Mouse (Mus musculus) stomach, postnatal 0 days (tissue): ENCODE data around the gene Rtl10. TPM values are rescaled to one million over a fixed set of nuclear protein-coding genes. Genes with fewer than 3 reads are reported as not detected.

Experiments
- ATAC-seq: fragments of 200-750 bp; cut with Nextera tagmentation; 2 replicates; pipeline ENCODE4 v1.8.0; 2017; ENCODE audit not compliant: low FRiP score, low TSS enrichment
- DNase-seq: peaks from one replicate; pipeline ENCODE4 v3.0.0-alpha.2; 2016; ENCODE audit warnings: low spot score
- H3K27ac ChIP-seq: fragments of 300-500 bp; sonication (generic); replicated peaks from 2 replicates; pipeline ENCODE4 v1.5.1; 2014; ENCODE audit warnings: mild to moderate bottlenecking, control low read depth
- H3K27me3 ChIP-seq: fragments of 300-500 bp; sonication (generic); 2 replicates; pipeline ENCODE4 v1.6.1; 2014; ENCODE audit warnings: low read length; ENCODE audit not compliant: control insufficient read depth, insufficient read depth
- H3K36me3 ChIP-seq: fragments of 300-500 bp; sonication (generic); 2 replicates; pipeline ENCODE4 v1.6.1; 2014; ENCODE audit warnings: low read length, mixed read lengths; ENCODE audit not compliant: control insufficient read depth, insufficient read depth
- H3K4me1 ChIP-seq: fragments of 300-500 bp; sonication (generic); replicated peaks from 2 replicates; pipeline ENCODE4 v1.6.1; 2014; ENCODE audit warnings: antibody characterized with exemption; ENCODE audit not compliant: control insufficient read depth, insufficient read depth
- H3K4me2 ChIP-seq: fragments of 300-500 bp; sonication (generic); replicated peaks from 2 replicates; pipeline ENCODE4 v1.6.1; 2014; ENCODE audit warnings: low read depth, mild to moderate bottlenecking, control low read depth, moderate library complexity
- H3K4me3 ChIP-seq: fragments of 300-500 bp; sonication (generic); 2 replicates; pipeline ENCODE4 v1.5.1; 2014; ENCODE audit warnings: low read depth, low read length, control low read depth
- H3K9ac ChIP-seq: fragments of 300-500 bp; sonication (generic); 2 replicates; pipeline ENCODE4 v1.6.1; 2014; ENCODE audit warnings: mild to moderate bottlenecking, low read length, control low read depth, mixed read lengths
- H3K9me3 ChIP-seq: fragments of 300-500 bp; sonication (generic); 2 replicates; pipeline ENCODE4 v1.6.1; 2016; ENCODE audit warnings: low read length; ENCODE audit not compliant: control insufficient read depth
- CTCF ChIP-seq: IDR thresholded peaks from 2 replicates; pipeline ENCODE4 v1.5.1; 2016; ENCODE audit warnings: antibody characterized with exemption, low read depth, mild to moderate bottlenecking, moderate library complexity
- EP300 ChIP-seq: optimal IDR thresholded peaks from 2 replicates; pipeline ENCODE3; 2016; ENCODE audit warnings: antibody characterized with exemption
- whole genome bisulfite sequencing: fragments of 180-500 bp; shearing (Covaris S2); extraction: QIAGEN DNeasy Blood & Tissue Kit; methylation state at CpG from one replicate; pipeline ENCODE4 v1.1.7; 2014; 5-methylcytosine and 5-hydroxymethylcytosine counted together
- polyA plus RNA-seq: library from polyadenylated mRNA; unstranded; fragments of >200 nt; fragmentation: Nextera tagmentation; extraction: Ambion mirVana; gene quantifications from 2 replicates; pipeline ENCODE4 v1.2.1, GENCODE M21; 2015

The Rtl10 gene
- polyA plus RNA-seq, 1 experiment from 2014 or later, result 0.74 TPM

DNA sequence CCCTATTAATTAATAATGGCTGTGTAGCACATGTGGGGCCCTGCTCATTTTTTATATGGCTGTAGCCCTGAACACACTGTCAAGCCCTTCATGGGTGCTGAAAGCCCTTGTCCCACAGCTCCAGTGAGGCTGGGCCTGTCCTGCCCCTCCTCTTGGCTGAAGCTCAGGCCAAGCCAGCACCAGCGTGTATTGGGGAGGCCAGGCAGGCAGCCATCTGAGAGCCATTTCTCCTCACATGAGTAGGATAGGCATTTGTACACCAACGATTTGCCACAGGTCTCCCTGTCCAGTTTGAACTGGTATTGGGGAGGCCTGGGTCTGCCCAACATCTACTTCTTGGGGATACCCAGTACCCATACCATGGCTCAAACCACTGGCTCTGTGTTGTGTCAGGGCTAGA, 24.7 kb upstream of the Rtl10 start:
- no peak for TF ChIP-seq EP300
- TF ChIP-seq CTCF, result no peak
- no peak for DNase-seq
- no peaks in the 10 kb centered on the region for H3K4me1 ChIP-seq

DNA sequence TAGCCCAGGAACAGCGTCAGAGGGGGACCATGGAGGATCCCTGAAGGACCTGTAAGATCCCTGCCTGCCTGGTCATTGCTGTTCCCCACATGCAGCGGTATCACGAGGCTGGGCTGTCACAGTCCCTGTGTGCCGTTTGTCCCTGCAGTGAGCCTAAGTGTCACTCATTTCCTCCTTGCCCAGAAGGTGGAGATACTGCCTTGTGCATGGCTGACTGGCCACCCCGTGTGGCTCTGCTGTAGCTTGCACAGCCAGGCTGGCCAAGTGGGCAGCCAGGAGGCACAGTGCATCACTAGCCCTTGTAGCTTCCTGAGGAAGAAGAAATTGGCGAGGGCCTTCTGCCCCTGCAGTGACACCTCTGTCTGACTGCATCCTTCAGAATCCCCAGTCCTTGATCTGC, 20.7 kb upstream of the Rtl10 start:
- ATAC-seq (no peak), DNase-seq (no peak)
- Histone ChIP-seq H3K9me3 (no peaks in the 10 kb centered on the region), H3K27ac (no peak overlapping the region), H3K27me3 (no peaks in the 10 kb centered on the region), H3K36me3 (no peaks in the 10 kb centered on the region; the same call in 1 of the 2 replicates), H3K4me1 (no peaks in the 10 kb centered on the region), H3K4me2 (no peak overlapping the region), H3K4me3 (no peak overlapping the region), H3K9ac (no peak overlapping the region)
- TF ChIP-seq CTCF, result peak; percentile 33
- no peak for TF ChIP-seq EP300
- 75% methylated on average over 6 of the region's 6 CpGs for WGBS

More for the DNA sequence above, 24.7 kb upstream of the Rtl10 start:
- H3K4me2 ChIP-seq, result no peak overlapping the region
- no peak overlapping the region for H3K27ac ChIP-seq
- H3K4me3 ChIP-seq, result no peak overlapping the region
- H3K9me3 ChIP-seq, result no peaks in the 10 kb centered on the region
- WGBS, result 79% methylated on average over 2 of the region's 2 CpGs
- no peak for ATAC-seq
- no peak overlapping the region for H3K9ac ChIP-seq
- no peaks in the 10 kb centered on the region; the same call in 1 of the 2 replicates for H3K36me3 ChIP-seq
- no peaks in the 10 kb centered on the region for H3K27me3 ChIP-seq

DNA sequence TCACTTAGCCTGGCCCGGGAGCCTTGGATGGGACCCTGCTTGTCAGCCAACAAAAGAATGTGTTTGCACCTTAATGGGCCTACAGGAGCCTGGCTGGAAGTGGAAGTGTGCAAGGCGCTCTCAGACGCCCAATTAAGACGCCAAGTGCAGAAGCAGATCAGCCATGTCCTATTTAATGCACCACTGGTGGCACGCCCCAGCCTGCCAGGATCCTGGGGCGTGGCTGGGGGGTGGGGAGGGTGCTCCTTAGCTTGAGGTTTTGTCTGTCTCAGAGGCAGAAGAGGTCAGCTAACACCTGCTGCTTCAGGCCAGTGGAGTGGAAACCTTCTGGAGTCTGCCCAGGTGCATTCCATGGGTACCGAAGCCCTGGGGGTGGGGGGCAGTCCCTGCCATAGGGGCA, 19.0 kb upstream of the Rtl10 start:
- H3K9ac ChIP-seq, result no peak overlapping the region
- no peaks in the 10 kb centered on the region for H3K27me3 ChIP-seq
- ATAC-seq (no peak), DNase-seq (no peak)
- no peak overlapping the region for H3K4me2 ChIP-seq
- TF ChIP-seq CTCF, result no peak
- TF ChIP-seq EP300, result no peak
- no peak overlapping the region for H3K27ac ChIP-seq
- H3K36me3 ChIP-seq, result no peaks in the 10 kb centered on the region; the same call in 1 of the 2 replicates
- H3K4me1 ChIP-seq, result no peaks in the 10 kb centered on the region
- no peaks in the 10 kb centered on the region for H3K9me3 ChIP-seq
- H3K4me3 ChIP-seq, result no peak overlapping the region
- 53% methylated on average over 7 of the region's 7 CpGs for WGBS

DNA sequence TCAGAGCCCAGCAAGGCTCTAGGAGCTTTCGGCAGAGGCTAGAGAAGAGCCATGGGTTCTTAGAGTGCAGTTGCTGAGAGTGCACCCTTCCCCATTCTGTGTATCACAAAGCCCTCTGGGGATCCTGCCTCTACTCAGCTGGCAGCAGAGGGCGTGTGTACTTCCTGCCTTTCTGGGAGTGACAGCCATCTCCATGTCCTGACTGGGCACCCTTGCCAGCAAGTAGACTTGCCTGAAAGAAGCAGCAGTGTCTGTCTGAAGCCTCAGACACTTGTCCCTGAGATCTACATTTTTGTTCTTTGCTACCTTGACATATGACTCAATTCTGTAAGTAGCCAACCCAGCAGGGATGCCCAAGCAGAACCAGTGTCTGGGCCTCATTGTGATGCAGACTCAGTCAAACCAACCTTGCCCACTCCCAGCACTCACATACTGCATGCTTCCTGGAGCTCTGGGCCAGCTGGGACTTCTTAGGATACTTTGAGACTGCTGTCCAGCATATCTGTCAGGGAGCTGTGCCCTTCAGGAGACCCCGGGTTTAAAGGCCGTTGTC, 17.7 kb upstream of the Rtl10 start:
- Histone ChIP-seq H3K4me1 (no peaks in the 10 kb centered on the region), H3K27me3 (no peaks in the 10 kb centered on the region), H3K36me3 (no peaks in the 10 kb centered on the region; the same call in 1 of the 2 replicates), H3K4me2 (no peak overlapping the region), H3K27ac (no peak overlapping the region), H3K4me3 (no peak overlapping the region), H3K9ac (no peak overlapping the region), H3K9me3 (no peaks in the 10 kb centered on the region)
- 74% methylated on average over 4 of the region's 4 CpGs for WGBS
- ATAC-seq (no peak), DNase-seq (no peak)
- TF ChIP-seq EP300 (no peak), CTCF (peak; percentile 37)

DNA sequence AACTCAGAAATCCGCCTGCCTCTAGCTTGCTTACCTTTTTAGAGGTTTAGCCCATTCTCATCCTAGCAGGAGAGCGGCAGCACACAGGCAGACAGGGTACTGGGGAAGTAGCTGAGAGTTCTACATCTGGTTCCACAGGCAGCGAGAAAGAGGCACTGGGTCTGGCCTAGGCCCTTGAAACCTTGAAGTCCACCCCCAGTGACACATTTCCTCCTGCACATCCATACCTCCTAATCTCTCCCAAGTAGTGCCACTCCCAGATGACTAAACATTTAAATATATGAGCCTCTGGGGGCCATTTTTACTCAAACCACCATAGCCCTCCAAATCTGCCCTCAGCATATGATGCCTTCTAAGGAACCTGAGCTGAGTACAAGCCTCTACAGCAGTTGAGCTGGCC, 16.3 kb upstream of the Rtl10 start:
- Histone ChIP-seq H3K9me3 (no peaks in the 10 kb centered on the region), H3K27ac (no peak overlapping the region), H3K27me3 (no peaks in the 10 kb centered on the region), H3K36me3 (no peaks in the 10 kb centered on the region; the same call in 1 of the 2 replicates), H3K9ac (no peak overlapping the region), H3K4me2 (no peak overlapping the region), H3K4me1 (no peaks in the 10 kb centered on the region), H3K4me3 (no peak overlapping the region)
- 90% methylated on average over 3 of the region's 3 CpGs for WGBS
- DNase-seq (no peak), ATAC-seq (no peak)
- TF ChIP-seq CTCF, result no peak

DNA sequence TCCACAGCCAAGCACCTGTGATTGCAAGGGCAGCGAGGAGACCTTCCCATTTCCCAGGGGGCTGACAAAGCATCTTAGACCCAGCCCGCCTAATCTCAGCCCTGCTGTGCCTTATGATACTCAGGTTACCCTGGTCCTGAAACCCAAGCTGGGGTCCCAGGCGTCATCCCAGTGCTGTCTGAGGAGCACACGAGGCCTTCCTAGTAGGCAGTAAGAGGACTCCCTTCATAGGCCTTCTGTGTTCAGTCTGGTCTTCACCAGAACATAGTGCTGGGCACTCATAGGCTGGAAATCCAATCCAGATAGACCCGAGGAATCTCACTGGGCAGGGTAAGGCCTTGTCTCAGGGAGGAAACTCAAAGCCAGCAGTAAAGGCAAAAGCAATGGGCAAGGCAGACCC, 14.9 kb upstream of the Rtl10 start:
- 79% methylated on average over 5 of the region's 5 CpGs for WGBS
- no peak overlapping the region for H3K9ac ChIP-seq
- H3K4me1 ChIP-seq, result no peaks in the 10 kb centered on the region
- no peak for ATAC-seq
- TF ChIP-seq CTCF (no peak), EP300 (no peak)
- H3K27ac ChIP-seq, result no peak overlapping the region
- H3K36me3 ChIP-seq, result no peaks in the 10 kb centered on the region
- H3K4me3 ChIP-seq, result no peak overlapping the region
- no peaks in the 10 kb centered on the region for H3K27me3 ChIP-seq
- no peaks in the 10 kb centered on the region for H3K9me3 ChIP-seq
- no peak for DNase-seq
- no peak overlapping the region for H3K4me2 ChIP-seq
